Mouse (Mus musculus): ENCODE data around the gene Fam162a.
"Not testable (repeated sequence)": the region's sequence is repeated elsewhere in the genome, so short reads cannot be mapped to it uniquely, and the experiment has no call there.

Fam162a gene

DNA sequence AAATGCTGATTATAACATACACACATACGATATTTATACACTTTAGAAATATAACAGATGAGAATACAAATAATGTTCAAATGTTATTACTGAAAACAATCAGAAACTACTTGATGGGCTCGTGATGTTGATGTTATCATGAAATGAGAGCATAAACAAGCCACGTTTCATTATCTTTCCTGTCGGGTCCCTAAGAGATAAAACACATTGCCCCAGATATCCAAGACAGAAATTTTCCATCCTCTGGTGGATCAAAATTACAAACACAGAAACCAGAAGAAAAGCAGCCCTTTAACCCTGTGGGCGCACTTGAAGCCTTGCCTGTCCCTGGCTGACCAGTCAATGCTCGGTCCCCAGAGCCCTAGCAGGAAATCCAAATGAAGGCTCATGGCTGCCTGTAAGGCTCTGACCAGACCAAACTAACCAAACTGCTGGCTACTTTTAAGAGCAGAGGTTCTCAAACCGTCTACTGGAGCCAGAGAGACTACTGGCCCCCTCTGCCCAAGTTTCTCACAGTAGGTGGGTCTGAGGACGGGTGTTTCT lies 13.4 kb downstream of the Fam162a start:
- no peak for DNase-seq

DNA sequence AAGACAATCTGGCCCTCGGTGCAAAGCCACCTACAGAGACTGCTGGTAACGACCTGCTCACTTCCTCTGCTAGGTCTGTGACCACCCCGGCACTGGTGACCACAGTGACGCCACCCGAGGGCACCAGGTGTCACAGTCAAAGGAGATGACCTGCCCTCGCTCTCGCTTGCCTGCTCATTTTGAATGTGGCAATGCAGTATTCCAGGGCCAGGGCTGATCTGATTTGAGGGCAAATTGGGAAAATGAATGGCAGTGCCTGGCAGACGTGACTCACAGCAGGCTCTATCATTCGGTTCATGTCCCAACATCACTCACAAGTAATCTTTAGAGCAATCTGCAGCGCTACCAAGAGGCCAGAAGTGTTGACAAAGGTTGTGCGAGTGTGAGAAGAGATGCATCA lies 15.0 kb downstream of the Fam162a start:
- DNase-seq, result no peak

DNA sequence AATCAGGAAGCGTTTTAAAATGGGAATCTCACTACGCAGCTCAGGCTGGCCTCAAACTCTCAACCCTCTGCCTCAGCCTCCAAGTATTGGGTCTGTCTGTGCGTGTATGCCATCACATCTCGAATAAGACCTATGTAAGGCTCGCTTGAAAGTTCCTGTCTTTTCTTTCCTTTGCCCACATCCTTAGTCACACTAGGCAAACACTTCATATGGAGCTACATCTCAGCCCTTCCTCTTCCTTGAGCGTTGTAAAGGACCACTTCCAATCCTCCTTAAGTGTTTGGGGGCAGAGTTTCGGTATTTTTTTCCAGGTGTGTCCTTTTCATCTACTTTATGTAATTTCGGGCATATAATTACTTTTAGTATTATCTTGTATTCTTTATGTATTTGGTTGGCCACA lies 16.5 kb downstream of the Fam162a start:
- no peak for DNase-seq

DNA sequence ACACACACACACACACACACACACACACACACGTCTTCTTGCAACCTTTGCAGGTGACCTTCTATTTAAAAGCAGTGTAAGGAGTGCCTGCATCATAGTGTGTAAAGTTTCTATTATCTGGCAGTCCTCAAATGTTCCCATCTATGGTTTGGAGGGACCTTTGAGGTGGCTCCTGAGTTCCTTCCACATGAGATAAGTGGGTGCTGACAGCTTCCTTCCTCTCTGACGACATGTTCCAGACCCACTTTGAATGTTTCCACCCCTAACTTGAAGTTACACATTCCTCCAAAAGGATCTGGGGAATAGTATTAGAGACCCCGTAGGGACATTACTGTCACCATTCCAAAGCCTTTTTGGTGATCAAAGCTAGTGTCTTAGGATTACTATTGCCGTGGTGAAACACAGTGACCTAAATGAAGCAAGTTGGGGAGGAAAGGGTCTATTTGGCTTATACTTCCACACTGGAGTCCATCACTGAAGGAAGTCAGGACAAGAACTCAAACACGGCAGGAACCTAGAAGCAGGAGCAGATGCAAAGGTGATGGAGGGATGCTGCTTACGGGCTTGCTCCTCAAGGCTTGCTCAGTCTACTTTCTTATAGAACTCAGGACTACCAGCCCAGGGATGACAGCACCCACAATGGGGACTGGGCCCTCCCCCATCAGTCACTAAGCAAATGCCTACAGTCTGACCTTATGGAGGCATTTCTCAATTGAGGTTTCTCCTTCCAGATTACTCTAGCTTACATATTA lies 17.7 kb downstream of the Fam162a start:
- no peak for DNase-seq

DNA sequence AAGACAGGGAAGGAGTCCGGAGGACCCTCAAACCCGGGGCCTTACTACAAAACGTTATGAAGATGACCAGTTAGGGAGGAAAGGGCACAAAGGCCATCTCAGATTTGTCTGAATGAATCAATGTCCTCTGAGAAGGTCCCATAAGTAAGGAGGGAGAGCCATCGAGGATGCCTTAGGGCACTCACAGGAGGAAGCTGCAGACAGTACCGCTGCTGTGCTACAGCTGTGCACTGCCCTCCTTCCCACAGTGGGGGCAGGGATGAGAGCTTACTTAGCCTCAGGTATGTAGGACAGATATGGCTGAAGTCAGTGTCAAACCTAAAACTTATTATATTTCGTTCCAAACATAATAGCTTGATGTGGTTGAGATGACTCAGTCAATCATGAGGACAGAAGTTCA lies 19.9 kb downstream of the Fam162a start:
- no peak for DNase-seq

DNA sequence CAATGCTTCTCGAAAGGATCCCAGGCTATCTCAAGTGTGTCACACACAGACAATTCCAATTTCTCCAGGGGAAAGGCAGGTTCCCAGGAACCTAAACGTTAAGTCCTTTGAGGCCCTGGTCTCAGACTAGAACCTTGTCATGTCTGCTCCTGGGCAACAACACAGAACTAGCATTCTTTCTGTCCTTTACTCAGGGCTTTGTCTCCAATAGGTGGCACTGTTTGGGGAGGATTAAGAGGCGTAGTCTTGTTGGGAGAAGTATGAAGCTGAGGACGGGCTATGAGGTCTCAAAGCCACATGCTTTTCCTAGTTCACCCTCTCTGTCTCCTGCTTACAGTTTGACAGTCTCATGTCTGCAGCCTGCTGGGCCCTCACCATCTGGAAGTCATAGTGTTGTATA lies 23.9 kb downstream of the Fam162a start:
- DNase-seq, result no peak

DNA sequence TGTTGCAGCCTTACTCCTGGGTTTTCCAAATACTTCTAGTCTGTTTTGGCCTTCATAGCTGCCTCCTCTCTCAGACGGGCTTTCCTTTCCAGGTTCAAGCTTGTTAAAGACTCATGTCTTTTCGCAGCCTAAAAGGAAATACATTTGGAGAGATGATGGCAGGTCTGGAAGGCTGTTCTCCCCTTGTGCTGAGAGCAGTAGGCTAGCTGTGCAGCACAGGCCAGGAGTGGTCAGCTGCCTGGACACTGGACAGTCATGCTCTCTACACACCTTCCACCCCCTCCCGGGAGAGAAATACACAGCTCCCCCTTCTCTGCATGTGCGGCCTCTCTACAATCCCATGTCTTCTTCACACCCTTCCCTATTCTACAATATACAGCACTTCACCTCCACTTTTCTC lies 27.4 kb downstream of the Fam162a start:
- DNase-seq, result no peak

DNA sequence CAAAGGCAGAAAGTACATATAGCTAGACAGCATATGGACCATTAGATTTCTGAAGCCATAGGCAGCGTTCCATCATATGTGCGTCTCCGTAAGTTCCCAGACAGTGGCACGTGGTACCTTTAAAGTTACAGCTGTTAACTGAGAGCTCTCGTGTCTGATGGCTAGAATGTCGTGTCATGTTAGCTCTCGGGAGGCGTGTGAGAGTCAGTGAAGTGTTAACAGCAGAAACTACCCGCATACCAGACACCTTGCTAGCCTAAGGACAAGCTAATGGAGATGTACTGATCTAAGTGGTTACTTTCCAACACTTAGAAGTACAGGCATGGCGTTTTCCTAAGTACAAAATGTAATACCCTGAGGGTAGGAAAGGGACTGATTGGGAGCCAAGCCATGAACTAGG lies 28.3 kb downstream of the Fam162a start:
- DNase-seq, result no peak

DNA sequence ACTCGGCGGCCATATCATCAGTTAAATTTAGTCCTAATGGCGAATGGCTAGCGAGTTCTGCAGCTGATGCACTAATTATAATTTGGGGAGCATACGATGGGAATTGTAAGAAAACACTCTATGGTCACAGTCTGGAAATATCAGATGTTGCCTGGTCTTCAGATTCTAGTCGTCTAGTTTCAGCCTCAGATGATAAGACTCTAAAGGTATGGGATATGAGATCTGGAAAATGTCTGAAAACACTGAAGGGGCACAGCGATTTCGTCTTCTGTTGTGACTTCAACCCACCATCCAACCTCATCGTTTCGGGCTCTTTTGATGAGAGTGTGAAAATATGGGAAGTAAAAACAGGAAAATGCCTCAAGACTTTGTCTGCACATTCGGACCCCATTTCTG lies 29.8 kb downstream of the Fam162a start:
- no peak for DNase-seq

DNA sequence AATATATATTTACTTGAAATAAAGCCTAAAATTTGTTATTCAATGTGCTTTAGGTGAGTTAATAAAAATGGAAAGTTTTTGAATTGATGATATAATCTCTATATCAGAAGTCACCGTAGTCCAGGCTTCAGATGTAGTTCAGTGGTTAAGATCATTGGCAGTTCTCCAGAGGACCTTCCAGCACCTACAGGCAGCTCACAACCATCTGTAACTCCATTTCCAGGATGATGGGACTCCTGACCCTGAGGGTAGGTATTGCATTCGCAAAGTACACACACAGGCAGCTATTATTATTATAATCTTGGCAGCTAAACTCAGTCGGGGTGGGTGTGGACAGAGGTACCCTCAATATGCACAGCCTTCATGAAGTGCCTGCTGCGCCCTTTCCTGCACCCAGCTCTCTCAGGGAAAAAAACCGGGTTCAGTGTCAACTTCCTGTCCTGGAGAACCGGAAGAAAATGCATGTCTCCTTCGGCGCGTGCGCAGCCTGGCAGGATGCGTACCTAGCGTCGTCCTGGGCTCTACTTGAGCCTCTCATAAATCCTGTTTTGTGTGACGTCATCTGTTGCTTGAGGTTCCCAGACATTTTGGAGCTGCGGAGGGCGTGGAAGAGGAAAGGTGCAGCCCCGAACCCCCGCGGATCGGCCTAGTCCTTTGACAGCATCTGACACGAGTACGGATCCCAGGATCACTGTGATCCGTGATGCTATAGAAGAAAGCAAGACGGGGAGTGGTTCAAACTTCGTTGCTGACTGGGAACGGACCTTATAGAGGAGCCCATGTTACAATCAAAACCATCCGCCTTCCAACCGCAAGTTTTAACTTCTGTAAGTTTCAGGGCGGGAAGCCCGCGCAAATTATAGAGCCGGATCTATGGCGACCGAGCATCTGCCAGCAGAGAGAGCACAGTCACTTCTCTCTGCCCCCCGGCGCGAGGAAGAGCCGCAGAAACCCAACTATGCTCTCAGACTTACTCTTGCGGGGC lies 30.5 kb downstream of the Fam162a start, which contains the start of gene Wdr5b:
Gene Wdr5b, plus strand, starts transcription at position 551 of the 985 bp plus-strand sequence.
- peak; percentile 91 for DNase-seq

DNA sequence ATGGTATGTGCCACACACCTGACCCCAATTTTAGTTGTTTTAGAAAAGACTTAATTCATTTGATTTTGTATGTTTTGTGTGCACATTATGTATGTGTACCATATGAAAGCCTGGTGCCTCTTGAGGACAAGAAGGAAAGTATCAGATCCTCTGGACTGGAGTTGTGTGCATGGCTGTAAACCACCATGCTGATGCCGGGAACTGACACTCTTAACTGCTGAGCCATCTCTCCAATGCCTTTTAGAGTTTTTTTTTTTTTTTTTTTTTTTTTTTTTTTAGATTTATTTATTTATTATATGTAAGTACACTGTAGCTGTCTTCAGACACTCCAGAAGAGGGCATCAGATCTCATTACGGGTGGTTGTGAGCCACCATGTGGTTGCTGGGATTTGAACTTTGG lies 43.3 kb downstream of the Fam162a start:
- not testable (repeated sequence) for DNase-seq

DNA sequence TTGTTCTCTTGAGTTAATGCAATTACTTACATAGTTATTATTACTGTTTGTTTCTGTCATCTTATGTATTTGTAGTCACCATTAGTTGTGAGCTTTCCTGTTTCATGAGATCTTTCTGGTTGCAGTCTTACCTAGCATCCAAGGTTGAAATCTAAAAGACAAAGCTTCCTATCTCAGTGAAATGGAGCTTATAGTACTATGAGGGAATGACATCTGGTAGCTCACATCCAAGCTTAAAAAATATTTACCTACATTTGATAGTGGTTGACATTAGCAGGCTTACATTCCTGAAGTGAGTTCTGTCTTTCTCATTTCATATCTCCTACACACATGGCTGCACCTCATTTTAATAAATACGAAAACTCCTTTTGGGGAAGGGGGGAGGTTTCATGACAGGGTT lies 55.1 kb downstream of the Fam162a start:
- no peak for DNase-seq

DNA sequence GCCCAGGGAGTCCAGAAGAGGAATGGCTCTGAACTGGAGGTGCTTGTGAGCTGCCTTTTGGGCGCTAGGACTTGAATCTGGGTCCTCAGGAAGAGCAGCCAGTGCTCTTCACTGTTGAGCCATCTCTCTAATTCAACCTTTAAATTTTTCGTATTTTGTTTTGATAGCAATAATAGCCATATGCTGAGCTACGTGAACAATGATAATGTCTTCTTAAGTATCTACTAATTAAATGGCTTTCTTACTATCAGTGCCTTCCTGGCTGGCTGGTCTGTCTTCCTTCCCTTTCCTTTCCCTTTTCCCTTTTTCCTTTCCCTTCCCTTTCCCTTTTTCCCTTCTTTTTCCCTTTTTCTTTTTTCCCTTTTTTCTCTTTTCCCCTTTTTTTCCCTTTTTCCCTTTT lies 63.0 kb downstream of the Fam162a start:
- DNase-seq, result no peak

DNA sequence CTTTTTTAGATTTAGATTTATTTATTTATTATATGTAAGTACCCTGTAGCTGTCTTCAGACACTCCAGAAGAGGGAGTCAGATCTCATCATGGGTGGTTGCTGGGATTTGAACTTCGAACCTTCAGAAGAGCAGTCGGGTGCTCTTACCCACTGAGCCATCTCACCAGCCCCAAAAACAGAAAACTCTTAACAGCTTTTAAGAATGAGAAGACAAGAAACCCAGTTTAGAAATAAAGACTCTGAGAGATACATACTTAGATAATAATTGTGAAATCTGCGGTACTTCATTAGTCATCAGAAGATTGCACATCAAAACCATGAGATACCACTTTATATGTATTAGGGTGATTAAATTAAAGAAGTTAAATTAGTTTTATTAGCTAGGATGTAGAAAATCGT lies 72.5 kb downstream of the Fam162a start:
- not testable (repeated sequence) for DNase-seq

All from thymus, postnatal 14 days (tissue).